Mouse (Mus musculus) kidney, embryonic 14.5 days (tissue): ENCODE measurements around the gene Ptms. TPM values are rescaled to one million over a fixed set of nuclear protein-coding genes. Genes with fewer than 3 reads are reported as not detected.

ENCODE experiments used
- ATAC-seq: fragments of 200-750 bp; cut with Nextera tagmentation; 2 replicates; pipeline ENCODE4 v1.8.0; 2017; ENCODE audit warnings: moderate number of reproducible peaks, mild to moderate bottlenecking, moderate TSS enrichment, moderate library complexity; ENCODE audit not compliant: low FRiP score, low TSS enrichment
- H3K27ac ChIP-seq: fragments of 300-500 bp; sonication (generic); 2 replicates; pipeline ENCODE4 v1.5.1; 2014; ENCODE audit warnings: low read depth, mild to moderate bottlenecking, low read length, moderate library complexity, mixed read lengths
- H3K27me3 ChIP-seq: fragments of 300-500 bp; sonication (generic); 2 replicates; pipeline ENCODE4 v1.6.1; 2014; ENCODE audit warnings: mild to moderate bottlenecking, low read length; ENCODE audit not compliant: control insufficient read depth, insufficient read depth
- H3K36me3 ChIP-seq: fragments of 300-500 bp; sonication (generic); 2 replicates; pipeline ENCODE4 v1.6.1; 2014; ENCODE audit warnings: low read length, mixed read lengths; ENCODE audit not compliant: control insufficient read depth, insufficient read depth
- H3K4me1 ChIP-seq: fragments of 300-500 bp; sonication (generic); 2 replicates; pipeline ENCODE4 v1.6.1; 2014; ENCODE audit warnings: low read length, mixed read lengths; ENCODE audit not compliant: control insufficient read depth, insufficient read depth
- H3K4me2 ChIP-seq: fragments of 300-500 bp; sonication (generic); replicated peaks from 2 replicates; pipeline ENCODE4 v1.6.1; 2014; ENCODE audit warnings: low read depth, mild to moderate bottlenecking, low read length
- H3K4me3 ChIP-seq: fragments of 300-500 bp; sonication (generic); 2 replicates; pipeline ENCODE4 v1.5.1; 2014; ENCODE audit warnings: mild to moderate bottlenecking, low read length
- H3K9ac ChIP-seq: fragments of 300-500 bp; sonication (generic); 2 replicates; pipeline ENCODE4 v1.6.1; 2014; ENCODE audit warnings: low read depth, mild to moderate bottlenecking, low read length, moderate library complexity
- H3K9me3 ChIP-seq: fragments of 300-500 bp; sonication (generic); 2 replicates; pipeline ENCODE4 v1.6.1; 2016; ENCODE audit warnings: low read length; ENCODE audit not compliant: control insufficient read depth
- whole genome bisulfite sequencing: fragments of 180-500 bp; shearing (Covaris S2); extraction: QIAGEN DNeasy Blood & Tissue Kit; methylation state at CpG from one replicate; pipeline ENCODE4 v1.1.7; 2014; 5-methylcytosine and 5-hydroxymethylcytosine counted together
- polyA plus RNA-seq: library from polyadenylated mRNA; unstranded; fragments of >200 nt; fragmentation: Nextera tagmentation; extraction: Ambion mirVana; gene quantifications from 2 replicates; pipeline ENCODE4 v1.2.1, GENCODE M21; 2014

The Ptms gene
- polyA plus RNA-seq, 1 experiment from 2014 or later, result 295 TPM

GRCm38 (mm10) chr6:124933127-124933526, 13.2 kb upstream of the Ptms start:
- no peaks in the 10 kb centered on the region for H3K9me3 ChIP-seq
- peaks cover 48% of the 10 kb centered on the region for H3K36me3 ChIP-seq
- no peak overlapping the region for H3K4me3 ChIP-seq
- no peak overlapping the region for H3K9ac ChIP-seq
- peaks cover 21% of the 10 kb centered on the region; the same call in 1 of the 2 replicates for H3K4me1 ChIP-seq
- ATAC-seq, result no peak
- no peak overlapping the region for H3K27ac ChIP-seq
- H3K27me3 ChIP-seq, result no peaks in the 10 kb centered on the region
- WGBS, result 91% methylated on average over 3 of the region's 3 CpGs
- H3K4me2 ChIP-seq, result no peak overlapping the region

- Histone ChIP-seq H3K9me3 (no peaks in the 10 kb centered on the region), H3K36me3 (peaks cover 40% of the 10 kb centered on the region), H3K9ac (peak overlapping the region; percentile 95), H3K4me3 (peak overlapping the region; percentile 93), H3K4me2 (peak overlapping the region; percentile 82), H3K4me1 (peaks cover 21% of the 10 kb centered on the region; the same call in 1 of the 2 replicates), H3K27me3 (no peaks in the 10 kb centered on the region), H3K27ac (peak overlapping the region; percentile 97)
- no peak for ATAC-seq
- WGBS, result 35% methylated on average over 12 of the region's 12 CpGs
These were observed 12.4 kb upstream of the Ptms start for GRCm38 (mm10) chr6:124932314-124932695.

DNA sequence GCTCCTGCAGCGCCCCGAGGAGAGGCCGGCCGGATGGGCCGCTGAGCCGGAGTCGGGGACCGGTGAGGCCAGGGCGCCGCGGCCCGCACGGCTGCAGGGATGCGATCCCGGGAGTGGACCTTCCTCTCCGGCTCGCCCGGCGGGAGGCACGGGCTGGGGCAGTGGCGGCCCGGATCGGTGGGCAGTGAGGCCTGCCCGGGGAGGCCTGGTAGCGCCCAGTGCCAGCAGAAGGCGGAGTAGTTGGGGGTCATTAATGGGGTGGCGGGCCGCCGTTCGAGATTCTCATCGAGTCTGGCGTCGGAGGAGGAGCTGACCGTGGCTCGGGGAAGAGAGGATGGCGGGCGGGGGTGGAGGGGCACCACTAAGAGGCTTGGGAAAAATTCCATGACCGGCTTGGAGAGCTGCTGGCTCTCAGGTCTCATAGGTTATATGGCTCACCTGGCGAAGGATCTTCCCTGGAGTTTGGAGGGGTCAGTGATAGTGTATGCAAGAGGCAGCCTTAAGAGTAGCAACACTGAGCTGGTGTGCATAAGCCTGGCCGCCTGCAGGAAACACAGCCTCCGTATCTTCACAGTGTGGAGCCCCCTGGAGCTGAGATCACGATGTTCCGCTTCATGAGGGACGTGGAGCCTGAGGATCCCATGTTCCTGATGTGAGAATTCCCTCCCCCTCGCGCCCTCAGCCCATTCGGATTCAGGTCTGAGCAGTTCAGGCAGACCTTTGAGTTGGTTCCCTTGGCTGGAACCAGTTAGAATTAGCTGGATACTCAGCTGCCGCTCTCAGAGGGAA, 11.8 kb upstream of the Ptms start:
- Histone ChIP-seq H3K27ac (peak overlapping the region; percentile 97), H3K9me3 (no peaks in the 10 kb centered on the region), H3K4me2 (peak overlapping the region; percentile 82), H3K36me3 (peaks cover 34% of the 10 kb centered on the region), H3K4me3 (peak overlapping the region; percentile 93), H3K9ac (peak overlapping the region; percentile 95), H3K27me3 (no peaks in the 10 kb centered on the region), H3K4me1 (peaks cover 21% of the 10 kb centered on the region; the same call in 1 of the 2 replicates)
- peak; percentile 22 for ATAC-seq
- WGBS, result under 1% methylated on average over 48 of the region's 48 CpGs

- Histone ChIP-seq H3K27ac (peak within 1 kb of the TSS; percentile 97), H3K4me3 (peak within 1 kb of the TSS; percentile 93), H3K27me3 (no peaks in the 10 kb centered on the region), H3K36me3 (peaks cover 26% of the 10 kb centered on the region), H3K4me1 (peaks cover 21% of the 10 kb centered on the region; the same call in 1 of the 2 replicates), H3K9me3 (no peaks in the 10 kb centered on the region), H3K9ac (peak within 1 kb of the TSS; percentile 95), H3K4me2 (peak within 1 kb of the TSS; percentile 82)
- WGBS, result 2% methylated on average over 52 of the region's 64 CpGs
- peak; percentile 96 for ATAC-seq
These were observed 11.0 kb upstream of the Ptms start, which contains the start of gene Mlf2 for GRCm38 (mm10) chr6:124930754-124931524. Gene Mlf2, plus strand, starts transcription at chr6:124931386.

DNA sequence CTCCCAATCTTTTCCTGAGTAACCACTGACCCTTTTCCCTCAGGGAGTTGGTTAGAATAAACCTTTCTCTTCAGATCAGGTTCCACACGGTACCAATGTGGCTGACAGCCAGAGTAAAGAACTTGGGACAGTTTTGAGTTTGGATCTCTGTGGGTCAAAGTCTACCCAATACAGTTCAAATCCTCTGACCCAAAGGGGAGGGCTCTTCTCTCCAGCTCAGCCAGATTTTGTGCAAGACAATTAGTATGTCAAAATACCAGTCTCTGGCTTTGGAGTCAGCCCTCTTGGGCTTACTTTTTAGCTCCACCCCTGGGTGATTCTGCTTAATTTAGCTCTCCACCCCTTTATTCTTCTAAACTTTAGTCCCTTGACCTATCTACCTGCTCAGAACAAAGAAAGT, 10.3 kb upstream of the Ptms start:
- Histone ChIP-seq H3K9me3 (no peaks in the 10 kb centered on the region), H3K27me3 (no peaks in the 10 kb centered on the region), H3K9ac (peak overlapping the region; percentile 95; the same call in 1 of the 2 replicates), H3K4me1 (peaks cover 26% of the 10 kb centered on the region), H3K4me2 (peak overlapping the region; percentile 36), H3K4me3 (peak overlapping the region; percentile 93; the same call in 1 of the 2 replicates), H3K27ac (peak overlapping the region; percentile 85; the same call in 1 of the 2 replicates), H3K36me3 (peaks cover 19% of the 10 kb centered on the region)
- WGBS, result 22% methylated on average over 1 of the region's 1 CpGs
- ATAC-seq, result no peak

DNA sequence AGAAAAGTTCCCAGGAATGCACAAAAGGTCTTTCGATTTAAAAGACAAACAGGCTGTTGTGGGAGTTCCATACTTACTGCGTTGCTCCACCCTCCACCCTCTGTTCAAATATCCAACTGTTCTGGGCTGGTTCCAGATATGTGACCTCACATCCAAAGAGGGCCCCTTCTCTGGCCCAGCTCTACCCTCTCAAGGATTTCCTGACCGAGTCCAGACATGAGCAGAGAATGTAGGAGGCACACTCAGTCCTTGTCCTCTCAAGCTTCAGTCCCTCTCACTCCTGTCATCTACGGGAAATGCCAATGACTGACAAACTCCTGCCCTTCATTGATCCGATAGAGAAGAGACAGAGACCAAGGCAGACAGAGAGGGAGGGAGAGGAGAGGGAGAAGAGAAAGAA, 6.0 kb upstream of the Ptms start:
- Histone ChIP-seq H3K4me1 (peaks cover 18% of the 10 kb centered on the region), H3K27me3 (no peaks in the 10 kb centered on the region), H3K4me3 (no peak overlapping the region), H3K9me3 (no peaks in the 10 kb centered on the region), H3K36me3 (no peaks in the 10 kb centered on the region), H3K9ac (no peak overlapping the region), H3K27ac (peak overlapping the region; percentile 52; the same call in 1 of the 2 replicates), H3K4me2 (no peak overlapping the region; the same call in 1 of the 2 replicates)
- no peak for ATAC-seq
- 42% methylated on average over 5 of the region's 5 CpGs for WGBS

DNA sequence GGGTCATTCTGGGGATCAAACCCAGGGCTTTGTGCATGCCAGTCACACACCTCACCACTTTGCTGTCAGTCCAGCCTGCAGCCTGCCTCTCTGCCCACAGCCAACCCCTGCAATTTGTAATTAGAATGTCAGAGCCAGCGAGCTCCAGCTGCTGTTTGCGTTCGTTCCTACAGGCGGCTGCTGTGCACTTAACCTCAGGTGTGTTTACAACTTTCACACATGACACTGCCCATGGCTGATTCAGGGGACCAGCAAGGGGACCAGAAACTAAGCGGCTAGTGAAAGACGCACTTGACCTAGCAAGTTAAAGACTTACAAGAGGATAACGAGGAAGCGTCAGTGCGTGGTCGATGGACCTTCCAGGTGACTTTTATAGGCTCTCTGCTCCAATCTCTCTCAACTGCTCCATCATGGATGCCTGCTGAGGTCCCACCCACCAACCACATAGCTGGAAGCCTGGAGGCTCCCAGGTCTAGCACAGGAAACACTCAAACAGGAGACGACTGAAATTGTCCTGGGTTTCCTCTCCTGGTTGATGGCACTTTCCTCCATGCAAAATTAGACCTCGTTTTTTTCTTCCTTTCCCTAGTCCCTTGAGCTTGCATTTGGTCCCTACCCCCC, 5.4 kb upstream of the Ptms start:
- Histone ChIP-seq H3K36me3 (no peaks in the 10 kb centered on the region), H3K27me3 (no peaks in the 10 kb centered on the region), H3K4me2 (peak overlapping the region; percentile 13; the same call in 1 of the 2 replicates), H3K4me3 (no peak overlapping the region), H3K4me1 (peaks cover 21% of the 10 kb centered on the region), H3K27ac (peak overlapping the region; percentile 49; the same call in 1 of the 2 replicates), H3K9me3 (no peaks in the 10 kb centered on the region), H3K9ac (no peak overlapping the region)
- ATAC-seq, result no peak
- 20% methylated on average over 12 of the region's 12 CpGs for WGBS

DNA sequence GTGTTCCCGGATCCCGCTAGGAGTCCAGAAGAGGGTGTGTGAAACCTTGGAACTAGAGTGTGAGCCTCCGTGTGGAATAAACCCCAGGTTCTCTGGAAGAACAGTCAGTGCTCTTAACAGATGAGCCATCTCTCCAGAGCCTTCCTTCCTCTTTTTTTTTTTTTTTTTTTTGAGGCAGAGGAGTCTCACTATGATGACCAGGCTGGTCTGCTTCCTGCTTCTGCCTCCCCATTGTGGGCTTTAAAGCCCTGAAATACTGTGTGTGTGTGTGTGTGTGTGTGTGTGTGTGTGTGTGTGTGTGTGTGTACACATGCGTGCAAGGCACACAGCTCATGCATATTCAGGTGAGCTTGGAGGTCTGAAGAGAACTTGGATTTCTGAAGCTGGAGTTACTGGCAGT, 1.6 kb upstream of the Ptms start:
- no peaks in the 10 kb centered on the region for H3K9me3 ChIP-seq
- no peaks in the 10 kb centered on the region for H3K36me3 ChIP-seq
- H3K4me2 ChIP-seq, result no peak overlapping the region
- no peak overlapping the region for H3K4me3 ChIP-seq
- H3K4me1 ChIP-seq, result peaks cover 33% of the 10 kb centered on the region
- H3K9ac ChIP-seq, result no peak overlapping the region
- no peaks in the 10 kb centered on the region for H3K27me3 ChIP-seq
- peak overlapping the region; percentile 98; the same call in 1 of the 2 replicates for H3K27ac ChIP-seq
- ATAC-seq, result no peak
- 74% methylated on average over 4 of the region's 4 CpGs for WGBS
